Mouse (Mus musculus): Measurements from ENCODE around the gene Ptms. TPM values are rescaled to one million over a fixed set of nuclear protein-coding genes. Genes with fewer than 3 reads are reported as not detected.

Gene Ptms
- total RNA-seq (2023), result 10 to 100 TPM; 43.8 to 56.4 TPM

DNA sequence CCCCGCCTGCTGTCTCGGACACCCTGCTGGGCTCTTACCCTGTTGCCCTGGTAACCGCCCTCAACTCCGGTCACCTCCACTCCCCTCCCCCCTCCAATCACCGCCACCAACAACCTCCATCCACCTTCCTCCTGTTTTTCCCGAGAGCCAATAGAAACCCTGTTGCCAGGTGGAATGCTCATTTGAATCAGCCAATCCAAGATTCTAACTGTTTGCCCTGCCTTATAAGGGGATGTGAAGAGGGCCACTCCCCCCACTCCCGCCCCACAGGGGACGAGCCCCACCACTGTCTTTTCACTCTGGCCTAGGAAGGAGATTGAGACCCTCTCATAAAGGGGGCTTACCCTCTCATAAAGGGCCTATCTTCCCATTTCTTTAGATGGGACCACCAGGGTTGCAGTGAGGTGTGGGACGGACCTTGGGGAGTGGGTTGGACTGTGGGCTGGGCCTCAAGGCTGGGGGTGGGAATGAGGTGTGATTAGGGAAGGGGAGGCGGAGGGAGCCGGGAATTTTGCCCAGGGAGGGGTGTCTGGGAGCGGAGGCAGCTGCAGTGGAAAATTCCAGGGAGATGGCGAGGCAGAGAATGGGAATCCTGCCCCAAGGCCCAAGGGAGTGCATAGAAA lies at the start of gene Ptms:
Ptms (minus strand) TSS at position 409 of the 623 bp plus-strand sequence.

GRCm38 (mm10) chr6:124965088-124965719 lies 45.3 kb upstream of the Ptms start, which contains the start of gene Cops7a:
Gene Cops7a, minus strand, starts transcription at chr6:124965538.

GRCm38 (mm10) chr6:124930754-124931524 lies 11.0 kb upstream of the Ptms start, which contains the start of gene Mlf2:
Gene Mlf2, plus strand, starts transcription at chr6:124931386.

DNA sequence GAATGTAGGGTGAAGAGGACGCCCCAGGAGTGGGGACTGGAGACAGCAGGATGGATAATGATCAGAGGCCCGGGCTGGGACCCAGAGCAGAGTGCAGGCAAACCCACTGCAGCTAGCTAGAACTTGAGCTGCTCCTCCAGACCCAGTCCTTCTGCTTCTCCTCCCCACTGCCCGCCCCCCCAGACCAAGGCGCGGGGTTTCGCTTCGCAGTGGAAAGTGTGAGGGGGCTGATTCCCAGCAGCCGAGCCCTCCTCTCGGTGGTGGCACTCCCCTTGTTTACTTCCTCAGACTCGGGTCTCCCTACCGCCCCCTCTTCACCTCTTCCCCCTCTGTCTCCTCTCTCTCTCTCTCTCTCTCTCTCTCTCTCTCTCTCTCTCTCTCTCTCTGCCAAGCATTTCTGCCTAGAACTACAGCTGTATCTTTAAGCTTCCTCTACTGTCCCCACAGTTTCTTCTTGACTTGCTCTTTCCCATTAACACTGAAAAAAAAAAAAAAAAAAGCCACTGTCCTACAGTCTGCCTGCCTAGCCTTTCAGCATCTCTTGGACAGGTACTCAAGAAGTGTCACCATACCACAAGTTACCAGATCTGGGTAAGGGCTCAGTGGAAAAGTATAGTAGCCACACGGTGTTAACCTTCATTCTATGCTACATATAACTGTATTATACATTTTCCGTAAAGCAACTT lies 8.2 kb downstream of the Ptms start, which contains the start of gene Lag3:
Lag3 (minus strand) TSS at position 173 of the 686 bp plus-strand sequence.

GRCm38 (mm10) chr6:124887986-124888385 lies 31.9 kb downstream of the Ptms start, which contains the start of gene Cd4:
Gene Cd4, minus strand, starts transcription at chr6:124888221.

Other genes with a start within 250 kb of the Ptms start
- gene Emg1, start 207.9 kb downstream of the Ptms start, total RNA-seq (2023), result 100 to 1,000 TPM; 187 to 191 TPM
- gene Phb2, start 207.8 kb downstream of the Ptms start, total RNA-seq (2023), result 100 to 1,000 TPM; 161 to 164 TPM
- gene Ptpn6, start 181.4 kb downstream of the Ptms start, total RNA-seq (2023), result 100 to 1,000 TPM; 173 to 199 TPM
- gene Grcc10, start 178.7 kb downstream of the Ptms start, total RNA-seq (2023), result 100 to 1,000 TPM; 302 to 314 TPM
- 1 to 10 TPM in 1 of 2 experiments, not detected in 1; 6.9 TPM for gene Gm45234, start 164.1 kb downstream of the Ptms start, total RNA-seq (2023)
- gene Atn1, start 163.6 kb downstream of the Ptms start, total RNA-seq (2023), result 100 to 1,000 TPM; 134 to 156 TPM
- 1 to 10 TPM; 3.3 to 3.8 TPM for gene Eno2, start 150.4 kb downstream of the Ptms start, total RNA-seq (2023)
- 10 to 100 TPM in 1 of 2 experiments, 1 to 10 TPM in 1; 6.7 to 10.5 TPM for gene Lrrc23, start 140.4 kb downstream of the Ptms start, total RNA-seq (2023)
- gene Spsb2, start 111.4 kb downstream of the Ptms start, total RNA-seq (2023), result 1 to 10 TPM; 1.1 to 3.6 TPM
- gene Tpi1, start 105.8 kb downstream of the Ptms start, total RNA-seq (2023), result 10 to 100 TPM; 37.5 to 43.1 TPM
- 10 to 100 TPM; 66.7 to 74.2 TPM for gene Usp5, start 90.6 kb downstream of the Ptms start, total RNA-seq (2023)
- gene Cdca3, start 90.6 kb downstream of the Ptms start, total RNA-seq (2023), result 1 to 10 TPM; 3.1 to 7.1 TPM
- gene Gnb3, start 79.8 kb downstream of the Ptms start, total RNA-seq (2023), result not detected
- gene P3h3, start 62.4 kb downstream of the Ptms start, total RNA-seq (2023), result under 1 TPM; 0.21 to 0.64 TPM
- gene Gpr162, start 56.1 kb downstream of the Ptms start, total RNA-seq (2023), result 1 to 10 TPM; 1.7 to 2.3 TPM
- gene Cd4, start 31.9 kb downstream of the Ptms start, total RNA-seq (2023), result 100 to 1,000 TPM; 241 to 278 TPM
- 10 to 100 TPM in 1 of 2 experiments, 1 to 10 TPM in 1; 8.8 to 10.2 TPM for gene Lag3, start 8.4 kb downstream of the Ptms start, total RNA-seq (2023)
- gene Mlf2, start 11.3 kb upstream of the Ptms start, total RNA-seq (2023), result 100 to 1,000 TPM in 1 of 2 experiments, 10 to 100 TPM in 1; 90.3 to 110 TPM
- 10 to 100 TPM; 37.3 to 49.3 TPM for gene Cops7a, start 45.4 kb upstream of the Ptms start, total RNA-seq (2023)
- under 1 TPM; 0.90 to 0.98 TPM for gene Pianp, start 76.6 kb upstream of the Ptms start, total RNA-seq (2023)
- 10 to 100 TPM; 78.2 to 92.7 TPM for gene Zfp384, start 89.0 kb upstream of the Ptms start, total RNA-seq (2023)
- 10 to 100 TPM; 76.9 to 88.3 TPM for gene Ing4, start 119.7 kb upstream of the Ptms start, total RNA-seq (2023)
- gene Acrbp, start 129.6 kb upstream of the Ptms start, total RNA-seq (2023), result 10 to 100 TPM; 15.8 to 19.3 TPM
- gene Lpar5, start 147.8 kb upstream of the Ptms start, total RNA-seq (2023), result 10 to 100 TPM; 24.2 to 32.6 TPM
- 100 to 1,000 TPM; 305 to 319 TPM for gene Chd4, start 175.9 kb upstream of the Ptms start, total RNA-seq (2023)
- gene Nop2, start 211.8 kb upstream of the Ptms start, total RNA-seq (2023), result 10 to 100 TPM; 40.2 to 48.8 TPM
- gene Iffo1, start 225.1 kb upstream of the Ptms start, total RNA-seq (2023), result 10 to 100 TPM; 32.4 to 38.0 TPM
- gene Gapdh, start 246.4 kb upstream of the Ptms start, total RNA-seq (2023), result 100 to 1,000 TPM; 489 to 500 TPM